In the genomic region with DNA sequence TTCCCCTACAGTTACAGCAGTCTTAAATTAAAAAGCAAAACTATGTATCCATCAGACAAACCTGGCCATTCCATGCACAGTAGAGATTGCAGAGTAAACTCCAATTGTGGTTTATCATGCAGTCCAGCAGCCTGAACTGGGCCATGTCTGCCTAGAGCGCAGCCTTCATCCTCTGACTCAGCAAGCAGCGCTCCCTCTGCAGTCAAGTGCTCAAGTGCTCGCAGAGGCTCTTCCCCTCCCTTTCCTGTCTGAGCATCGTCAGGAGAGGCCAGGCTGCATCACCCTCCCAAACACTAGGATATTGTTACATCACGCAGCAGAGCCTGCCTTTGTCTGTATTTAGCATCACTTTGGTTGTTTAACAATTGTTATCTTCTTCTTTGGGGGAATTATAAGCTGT, we compare ENCODE assay signal across 9 mouse cellular contexts. TPM values are rescaled to one million over a fixed set of nuclear protein-coding genes. Genes with fewer than 3 reads are reported as not detected.
DNase-seq lines count a peak whose midpoint lies in the region.
"Had no signal": no experiment of that assay in that cellular context is flagged by ENCODE, and none has a peak within 500 bp of the region (broad histone marks: within the 10 kb centered on the region; RNA-seq: fewer than 3 reads in every experiment).

No protein-coding gene starts in this region.

- peak; percentile 31 to 40 for DNase-seq in layer of hippocampus, adult 8-10 months (ENCODE audit: low spot score in 2 of 2)
- DNase-seq in layer of hippocampus, postnatal 25 days (ENCODE audit: extremely low spot score in 1 of 2, low spot score in 1 of 2) = no peak
- peak; percentile 73 for DNase-seq in adrenal gland, adult 2 months
- DNase-seq in embryonic facial prominence, embryonic 10.5 days (ENCODE audit: low spot score) = peak; percentile 38
- peak; percentile 33 for DNase-seq in hindbrain, embryonic 10.5 days (ENCODE audit: low spot score)
- DNase-seq in lung, postnatal 4 days = peak; percentile 18 to 26
- peak; percentile 53 for DNase-seq in yolk sac, embryonic 10.5 days (ENCODE audit: low spot score)
- no peak for DNase-seq in right cerebral cortex, postnatal 36 days (ENCODE audit: low spot score in 2 of 2)

- H3K27me3 ChIP-seq in embryonic facial prominence, embryonic 10.5 days (replicated peaks; ENCODE audit: low read depth, poor library complexity, severe bottlenecking) = no peaks in the 10 kb centered on the region
- no peaks in the 10 kb centered on the region for H3K27me3 ChIP-seq in hindbrain, embryonic 10.5 days (ENCODE audit: insufficient read depth, poor library complexity, severe bottlenecking)
- H3K27me3 ChIP-seq: embryonic facial prominence, embryonic 12.5 days had no signal

- no peak overlapping the region for H3K4me3 ChIP-seq in embryonic facial prominence, embryonic 10.5 days
- H3K4me3 ChIP-seq in hindbrain, embryonic 10.5 days = no peak overlapping the region
- H3K4me3 ChIP-seq: embryonic facial prominence, embryonic 12.5 days had no signal

- 6% methylated on average over 5 of the region's 5 CpGs for WGBS in embryonic facial prominence, embryonic 10.5 days
- WGBS in hindbrain, embryonic 10.5 days = 10% methylated on average over 5 of the region's 5 CpGs

- H3K9me3 ChIP-seq in embryonic facial prominence, embryonic 10.5 days = no peaks in the 10 kb centered on the region
- no peaks in the 10 kb centered on the region for H3K9me3 ChIP-seq in hindbrain, embryonic 10.5 days
- H3K9me3 ChIP-seq: embryonic facial prominence, embryonic 12.5 days had no signal

- H3K27ac ChIP-seq in embryonic facial prominence, embryonic 10.5 days (replicated peaks) = 0 out of 2 replicates have a peak overlapping the region, but pooled peaks have one; percentile 30
- H3K27ac ChIP-seq in hindbrain, embryonic 10.5 days = peak overlapping the region; percentile 29; the same call in 1 of the 2 replicates
- H3K27ac ChIP-seq: embryonic facial prominence, embryonic 12.5 days had no signal

- peaks cover 38% of the 10 kb centered on the region for H3K4me1 ChIP-seq in embryonic facial prominence, embryonic 10.5 days
- H3K4me1 ChIP-seq in hindbrain, embryonic 10.5 days (replicated peaks) = peaks cover 42% of the 10 kb centered on the region

- peaks cover 8% of the 10 kb centered on the region for H3K36me3 ChIP-seq in embryonic facial prominence, embryonic 10.5 days (replicated peaks)
- peaks cover 10% of the 10 kb centered on the region for H3K36me3 ChIP-seq in hindbrain, embryonic 10.5 days
- H3K36me3 ChIP-seq: embryonic facial prominence, embryonic 12.5 days had no signal

RNA-seq across cellular contexts. Expression of a gene that starts 25.5 kb away (rescaled TPM):
- 100 to 1,000 TPM; 309 to 366 (median 334) TPM for total RNA-seq in layer of hippocampus, adult 8-10 months (2022)
- 100 to 1,000 TPM; 295 to 351 TPM for total RNA-seq in layer of hippocampus, postnatal 25 days (2021)
- 10 to 100 TPM; 59.7 to 68.8 TPM for total RNA-seq in adrenal gland, adult 2 months (2021)
- polyA plus RNA-seq in adrenal gland, adult 2 months (2012; rRNA removed) = 9.5 and 12.9 TPM in 2 replicates
- 15.7 and 23.1 TPM in 2 replicates for polyA plus RNA-seq in embryonic facial prominence, embryonic 10.5 days (2016; fragmentation: Nextera tagmentation; extraction: Ambion mirVana)
- polyA plus RNA-seq in hindbrain, embryonic 10.5 days (2016; fragmentation: Nextera tagmentation; extraction: Ambion mirVana) = 31.8 and 39.9 TPM in 2 replicates

Comparison
In these comparisons a context has a peak if more than half of its experiments do, and no peak if none do; other contexts are left out.
1. DNase-seq: peak in layer of hippocampus, adult 8-10 months (2 of 2), adrenal gland, adult 2 months (single experiment), embryonic facial prominence, embryonic 10.5 days (single experiment), hindbrain, embryonic 10.5 days (single experiment), lung, postnatal 4 days (2 of 2) and yolk sac, embryonic 10.5 days (single experiment); none in layer of hippocampus, postnatal 25 days (0 of 2) and right cerebral cortex, postnatal 36 days (0 of 2).
2. RNA of a gene that starts 25.5 kb away (total RNA-seq): 295 to 351 TPM in layer of hippocampus, postnatal 25 days and 309 to 366 TPM in layer of hippocampus, adult 8-10 months; 59.7 to 68.8 TPM in adrenal gland, adult 2 months; every median in the first group is over 4 times any median in the second.